Mouse (Mus musculus): ENCODE data around the gene Ptp4a2. TPM values are rescaled to one million over a fixed set of nuclear protein-coding genes. Genes with fewer than 3 reads are reported as not detected.
"Not testable (repeated sequence)": the region's sequence is repeated elsewhere in the genome, so short reads cannot be mapped to it uniquely, and the experiment has no call there.

The Ptp4a2 gene
- polyA plus RNA-seq, 1 experiment from 2014 or later, result 336 TPM

GRCm38 (mm10) chr4:129879206-129879780, 68.3 kb downstream of the Ptp4a2 start:
- WGBS, result 70% methylated on average over 4 of the region's 4 CpGs
- no peak for ATAC-seq (ENCODE audit: low FRiP score, low read depth)
- Histone ChIP-seq H3K4me3 (no peak overlapping the region), H3K27me3 (replicated peaks) (no peaks in the 10 kb centered on the region), H3K4me2 (replicated peaks) (no peak overlapping the region), H3K9me3 (no peaks in the 10 kb centered on the region), H3K27ac (no peak overlapping the region), H3K36me3 (no peaks in the 10 kb centered on the region), H3K9ac (no peak overlapping the region), H3K4me1 (peaks cover 15% of the 10 kb centered on the region)

DNA sequence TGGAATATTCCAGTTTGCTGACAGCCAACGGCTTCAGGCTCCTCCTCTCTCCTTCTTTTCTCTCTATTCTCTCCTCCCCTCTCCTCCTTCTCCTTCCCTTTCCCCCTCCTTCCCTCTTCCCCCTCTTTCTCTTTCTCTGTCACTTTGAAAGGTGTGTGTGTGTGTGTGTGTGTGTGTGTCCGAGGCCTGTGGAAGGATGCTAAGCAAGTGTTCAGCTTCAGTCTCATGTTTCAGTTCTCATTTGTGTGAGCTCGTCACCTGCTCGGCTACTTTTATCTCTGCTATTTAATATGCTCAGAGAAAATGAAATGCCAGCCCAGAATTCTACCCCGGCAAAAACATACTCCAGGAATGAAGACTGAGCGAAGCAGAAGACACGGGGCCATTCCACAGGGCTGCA, 69.6 kb downstream of the Ptp4a2 start:
- H3K9me3 ChIP-seq, result no peaks in the 10 kb centered on the region
- no peak overlapping the region for H3K4me2 ChIP-seq (replicated peaks)
- WGBS, result 88% methylated on average over 7 of the region's 7 CpGs
- ATAC-seq (ENCODE audit: low FRiP score, low read depth), result no peak
- H3K27ac ChIP-seq, result no peak overlapping the region
- H3K4me1 ChIP-seq, result peaks cover 15% of the 10 kb centered on the region
- H3K4me3 ChIP-seq, result no peak overlapping the region
- no peaks in the 10 kb centered on the region for H3K36me3 ChIP-seq
- H3K9ac ChIP-seq, result no peak overlapping the region
- no peaks in the 10 kb centered on the region for H3K27me3 ChIP-seq (replicated peaks)

DNA sequence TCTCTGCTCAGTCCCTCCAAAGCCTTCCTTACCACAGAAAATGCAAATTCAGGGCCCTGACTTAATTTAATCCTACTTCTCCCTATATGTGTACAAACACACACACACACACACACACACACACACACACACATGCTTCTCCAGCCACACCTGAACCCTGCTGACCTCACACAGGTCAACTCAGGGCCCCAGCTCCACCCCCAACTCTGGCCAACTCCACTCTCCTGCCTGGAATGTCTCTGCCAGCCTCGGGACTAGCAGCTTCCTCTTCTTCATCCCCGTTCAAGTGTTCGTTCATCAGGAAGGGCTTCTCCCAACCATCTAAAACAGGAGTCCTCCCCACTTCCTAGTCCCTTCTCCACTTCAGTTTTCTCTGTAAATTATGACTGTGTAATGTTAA, 70.6 kb downstream of the Ptp4a2 start:
- Histone ChIP-seq H3K4me2 (replicated peaks) (no peak overlapping the region), H3K4me1 (peaks cover 14% of the 10 kb centered on the region), H3K9ac (no peak overlapping the region), H3K9me3 (no peaks in the 10 kb centered on the region), H3K27ac (no peak overlapping the region), H3K27me3 (replicated peaks) (no peaks in the 10 kb centered on the region), H3K4me3 (no peak overlapping the region), H3K36me3 (no peaks in the 10 kb centered on the region)
- ATAC-seq (ENCODE audit: low FRiP score, low read depth), result no peak
- WGBS, result 33% methylated on average over 3 of the region's 3 CpGs

- Histone ChIP-seq H3K9ac (no peak overlapping the region), H3K4me2 (replicated peaks) (peak overlapping the region; percentile 28; the same call in 1 of the 2 replicates), H3K4me3 (no peak overlapping the region), H3K27me3 (replicated peaks) (no peaks in the 10 kb centered on the region), H3K36me3 (no peaks in the 10 kb centered on the region), H3K9me3 (no peaks in the 10 kb centered on the region), H3K27ac (no peak overlapping the region), H3K4me1 (peaks cover 3% of the 10 kb centered on the region; the same call in 1 of the 2 replicates)
- ATAC-seq (ENCODE audit: low FRiP score, low read depth), result no peak
- 43% methylated on average over 11 of the region's 11 CpGs for WGBS
These were observed 71.7 kb downstream of the Ptp4a2 start for GRCm38 (mm10) chr4:129882555-129883293.

- Histone ChIP-seq H3K27ac (no peak overlapping the region), H3K9me3 (no peaks in the 10 kb centered on the region), H3K4me3 (no peak overlapping the region), H3K36me3 (no peaks in the 10 kb centered on the region), H3K9ac (no peak overlapping the region), H3K4me1 (no peaks in the 10 kb centered on the region), H3K4me2 (replicated peaks) (0 out of 2 replicates have a peak overlapping the region, but pooled peaks have one; percentile 12), H3K27me3 (replicated peaks) (no peaks in the 10 kb centered on the region)
- ATAC-seq (ENCODE audit: low FRiP score, low read depth), result no peak
- WGBS, result 64% methylated on average over 12 of the region's 12 CpGs
These were observed 73.3 kb downstream of the Ptp4a2 start for GRCm38 (mm10) chr4:129884041-129884930.

GRCm38 (mm10) chr4:129889661-129890060, 78.6 kb downstream of the Ptp4a2 start:
- Histone ChIP-seq H3K27ac (no peak overlapping the region), H3K36me3 (no peaks in the 10 kb centered on the region), H3K4me2 (replicated peaks) (no peak overlapping the region), H3K4me1 (no peaks in the 10 kb centered on the region), H3K9me3 (no peaks in the 10 kb centered on the region), H3K4me3 (no peak overlapping the region), H3K27me3 (replicated peaks) (no peaks in the 10 kb centered on the region), H3K9ac (no peak overlapping the region)
- ATAC-seq (ENCODE audit: low FRiP score, low read depth), result no peak
- WGBS, result 76% methylated on average over 10 of the region's 10 CpGs

- Histone ChIP-seq H3K27me3 (replicated peaks) (no peaks in the 10 kb centered on the region), H3K4me2 (replicated peaks) (no peak overlapping the region), H3K4me1 (no peaks in the 10 kb centered on the region), H3K27ac (no peak overlapping the region), H3K9me3 (no peaks in the 10 kb centered on the region), H3K36me3 (no peaks in the 10 kb centered on the region), H3K4me3 (no peak overlapping the region), H3K9ac (no peak overlapping the region)
- ATAC-seq (ENCODE audit: low FRiP score, low read depth), result no peak
- 85% methylated on average over 7 of the region's 7 CpGs for WGBS
These were observed 79.1 kb downstream of the Ptp4a2 start for GRCm38 (mm10) chr4:129890094-129890493.

- ATAC-seq (ENCODE audit: low FRiP score, low read depth), result no peak
- Histone ChIP-seq H3K9me3 (no peaks in the 10 kb centered on the region), H3K36me3 (no peaks in the 10 kb centered on the region), H3K4me2 (replicated peaks) (no peak overlapping the region), H3K27me3 (replicated peaks) (no peaks in the 10 kb centered on the region), H3K4me3 (no peak overlapping the region), H3K4me1 (no peaks in the 10 kb centered on the region), H3K27ac (no peak overlapping the region), H3K9ac (no peak overlapping the region)
- 92% methylated on average over 3 of the region's 3 CpGs for WGBS
These were observed 83.8 kb downstream of the Ptp4a2 start for GRCm38 (mm10) chr4:129894861-129895260.

GRCm38 (mm10) chr4:129898815-129899214, 87.8 kb downstream of the Ptp4a2 start:
- not testable (repeated sequence) for H3K9ac ChIP-seq
- WGBS, result 94% methylated on average over 18 of the region's 18 CpGs

More at GRCm38 (mm10) chr4:129898815-129899214, 87.8 kb downstream of the Ptp4a2 start:
- not testable (repeated sequence) for H3K27me3 ChIP-seq (replicated peaks); H3K9me3 ChIP-seq; H3K4me2 ChIP-seq (replicated peaks); H3K27ac ChIP-seq; H3K4me3 ChIP-seq; H3K36me3 ChIP-seq; ATAC-seq (ENCODE audit: low FRiP score, low read depth); H3K4me1 ChIP-seq

Small RNAs within 50 kb of the gene (microRNA-seq; reads per million reads assigned to microRNA genes)
- not detected for gene Gm28017

Other genes with a start within 250 kb of the Ptp4a2 start
- 7.8 and 8.0 TPM in 2 replicates for gene Lck, start 237.6 kb upstream of the Ptp4a2 start, polyA plus RNA-seq (2016; fragmentation: Nextera tagmentation; extraction: Ambion mirVana)
- gene Fam167b, start 232.7 kb upstream of the Ptp4a2 start, polyA plus RNA-seq (2016; fragmentation: Nextera tagmentation; extraction: Ambion mirVana), result 1.5 and 2.2 TPM in 2 replicates
- gene Eif3i, start 210.6 kb upstream of the Ptp4a2 start, polyA plus RNA-seq (2016; fragmentation: Nextera tagmentation; extraction: Ambion mirVana), result 200 and 208 TPM in 2 replicates
- 175 and 183 TPM in 2 replicates for gene Tmem234, start 210.6 kb upstream of the Ptp4a2 start, polyA plus RNA-seq (2016; fragmentation: Nextera tagmentation; extraction: Ambion mirVana)
- gene Dcdc2b, start 197.0 kb upstream of the Ptp4a2 start, polyA plus RNA-seq (2016; fragmentation: Nextera tagmentation; extraction: Ambion mirVana), result 3.1 and 3.3 TPM in 2 replicates
- 32.5 and 32.6 TPM in 2 replicates for gene Iqcc, start 192.1 kb upstream of the Ptp4a2 start, polyA plus RNA-seq (2016; fragmentation: Nextera tagmentation; extraction: Ambion mirVana)
- 103 and 107 TPM in 2 replicates for gene Ccdc28b, start 187.3 kb upstream of the Ptp4a2 start, polyA plus RNA-seq (2016; fragmentation: Nextera tagmentation; extraction: Ambion mirVana)
- gene Txlna, start 170.2 kb upstream of the Ptp4a2 start, polyA plus RNA-seq (2016; fragmentation: Nextera tagmentation; extraction: Ambion mirVana), result 77.6 and 83.5 TPM in 2 replicates
- gene Kpna6, start 138.5 kb upstream of the Ptp4a2 start, polyA plus RNA-seq (2016; fragmentation: Nextera tagmentation; extraction: Ambion mirVana), result 16.3 and 16.6 TPM in 2 replicates
- gene Tmem39b, start 114.4 kb upstream of the Ptp4a2 start, polyA plus RNA-seq (2016; fragmentation: Nextera tagmentation; extraction: Ambion mirVana), result 16.0 and 16.8 TPM in 2 replicates
- gene Khdrbs1, start 68.9 kb upstream of the Ptp4a2 start, polyA plus RNA-seq (2016; fragmentation: Nextera tagmentation; extraction: Ambion mirVana), result 211 and 212 TPM in 2 replicates
- gene Spocd1, start 118.0 kb downstream of the Ptp4a2 start, polyA plus RNA-seq (2016; fragmentation: Nextera tagmentation; extraction: Ambion mirVana), result not detected in 2 replicates
- 9.1 and 11.1 TPM in 2 replicates for gene Adgrb2, start 173.7 kb downstream of the Ptp4a2 start, polyA plus RNA-seq (2016; fragmentation: Nextera tagmentation; extraction: Ambion mirVana)
- gene Col16a1, start 236.6 kb downstream of the Ptp4a2 start, polyA plus RNA-seq (2016; fragmentation: Nextera tagmentation; extraction: Ambion mirVana), result 12.7 and 12.8 TPM in 2 replicates